Mouse (Mus musculus) G1E (cell line): Measurements from ENCODE around the gene Igfbp4. TPM values are rescaled to one million over a fixed set of nuclear protein-coding genes. Genes with fewer than 3 reads are reported as not detected.

Experiments
- ATAC-seq: 2 replicates; pipeline ENCODE4 v1.8.0; 2016; ENCODE audit warnings: mild to moderate bottlenecking; ENCODE audit not compliant: insufficient number of reproducible peaks, poor library complexity, low FRiP score, severe bottlenecking; ENCODE audit errors: extremely low read depth
- DNase-seq: peaks from one replicate; pipeline ENCODE4 v3.0.0; 2012; ENCODE audit warnings: low spot score
- H3K27me3 ChIP-seq: 2 replicates; pipeline ENCODE4 v1.6.1; 2012; ENCODE audit warnings: mild to moderate bottlenecking, low read length, inconsistent platforms; ENCODE audit not compliant: insufficient read depth
- H3K36me3 ChIP-seq: replicated peaks from 2 replicates; pipeline ENCODE3; 2012; ENCODE audit warnings: mild to moderate bottlenecking, inconsistent platforms
- H3K4me1 ChIP-seq: 2 replicates; pipeline ENCODE4 v1.6.1; 2012; ENCODE audit warnings: low read depth, low read length, inconsistent platforms, mixed read lengths; ENCODE audit not compliant: insufficient read depth
- H3K4me3 ChIP-seq: 2 replicates; pipeline ENCODE4 v1.5.1; 2012; ENCODE audit warnings: low read depth, mild to moderate bottlenecking, inconsistent platforms, low read length, moderate library complexity, mixed read lengths
- H3K9me3 ChIP-seq: replicated peaks from 2 replicates; pipeline ENCODE4 v1.6.1; 2012; ENCODE audit warnings: inconsistent platforms
- CTCF ChIP-seq: IDR thresholded peaks from 2 replicates; pipeline ENCODE4 v1.5.1; 2012; ENCODE audit warnings: low read depth, low read length, inconsistent platforms, mixed read lengths
- GATA1 ChIP-seq: IDR thresholded peaks from 2 replicates; pipeline ENCODE4 v1.6.1; 2012; ENCODE audit warnings: borderline replicate concordance, low read length, inconsistent platforms, mixed read lengths
- GATA2 ChIP-seq: IDR thresholded peaks from 2 replicates; pipeline ENCODE4 v1.6.1; 2012; ENCODE audit warnings: low read depth, low read length, inconsistent platforms, borderline replicate concordance
- POLR2AphosphoS5 ChIP-seq: IDR thresholded peaks from 2 replicates; pipeline ENCODE4 v1.6.1; 2012; ENCODE audit warnings: low read depth, low read length, inconsistent platforms; ENCODE audit not compliant: insufficient replicate concordance
- TAL1 ChIP-seq: conservative IDR thresholded peaks from 2 replicates; pipeline ENCODE4 v1.6.1; 2012; ENCODE audit warnings: low read depth, low read length, inconsistent platforms, mixed read lengths
- polyA plus RNA-seq: library from polyadenylated mRNA; stranded (reverse); fragments of >175 nt; gene quantifications from 2 replicates; pipeline ENCODE4 v1.2.3, GENCODE M21; 2012
- total RNA-seq, 2 experiments: library from RNA; stranded (forward) in 1 of 2; stranded (reverse) in 1 of 2; fragments of 200-1000 nt in 1 of 2; fragments of >200 nt in 1 of 2; fragmentation: Nextera tagmentation in 1 of 2; gene quantifications; 2 replicates each; pipeline ENCODE4 v1.2.3; 2014 to 2017

The Igfbp4 gene
- total RNA-seq (2014; fragmentation: Nextera tagmentation) (not detected in 2 replicates), total RNA-seq (2017) (0.98 and 1.3 TPM in 2 replicates), polyA plus RNA-seq (2.2 and 3.6 TPM in 2 replicates)

DNA sequence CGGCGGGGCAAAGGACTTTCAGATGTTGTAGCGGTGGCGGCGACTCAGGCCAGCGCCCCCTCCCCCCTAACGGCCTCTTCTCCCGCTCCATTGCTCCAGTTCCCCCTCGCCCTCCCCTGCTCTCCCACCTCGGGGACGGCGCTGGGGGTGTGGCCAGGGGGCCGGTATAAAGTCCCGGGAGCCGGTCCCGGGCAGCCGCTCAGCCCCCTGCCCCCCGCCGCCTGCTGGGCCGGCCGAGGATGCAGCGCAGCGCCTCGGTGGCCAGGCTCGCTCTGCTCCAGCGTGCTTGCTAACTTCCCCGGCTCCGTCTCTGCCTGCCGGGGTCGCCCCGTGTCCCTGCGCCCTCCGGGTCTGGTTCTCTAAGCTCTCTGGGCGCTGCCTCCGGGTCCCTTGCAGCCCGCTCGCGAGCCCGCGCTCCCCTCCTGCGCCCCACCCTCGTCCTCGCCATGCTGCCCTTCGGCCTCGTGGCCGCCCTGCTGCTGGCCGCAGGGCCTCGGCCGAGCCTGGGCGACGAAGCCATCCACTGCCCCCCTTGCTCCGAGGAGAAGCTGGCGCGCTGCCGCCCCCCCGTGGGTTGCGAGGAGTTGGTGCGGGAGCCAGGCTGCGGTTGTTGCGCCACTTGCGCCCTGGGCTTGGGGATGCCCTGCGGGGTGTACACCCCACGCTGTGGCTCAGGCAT, at the start of gene Igfbp4:
Gene Igfbp4, plus strand, starts transcription at position 194 of the 679 bp plus-strand sequence.
- TF ChIP-seq TAL1 (no peak), CTCF (no peak), GATA2 (no peak), GATA1 (no peak), POLR2AphosphoS5 (no peak)
- Histone ChIP-seq H3K4me1 (peaks cover 33% of the 10 kb centered on the region), H3K36me3 (no peaks in the 10 kb centered on the region), H3K4me3 (peak within 1 kb of the TSS; percentile 47), H3K27me3 (peaks cover 78% of the 10 kb centered on the region), H3K9me3 (no peaks in the 10 kb centered on the region; the same call in 1 of the 2 replicates)
- DNase-seq (no peak), ATAC-seq (no peak)

GRCm38 (mm10) chr11:98995987-98996386, 45.1 kb upstream of the Igfbp4 start:
- TF ChIP-seq POLR2AphosphoS5 (no peak), GATA2 (no peak), GATA1 (no peak), TAL1 (no peak), CTCF (no peak)
- H3K27me3 ChIP-seq, result no peaks in the 10 kb centered on the region
- ATAC-seq (no peak), DNase-seq (no peak)
- no peak overlapping the region for H3K4me3 ChIP-seq
- peaks cover 4% of the 10 kb centered on the region; the same call in 1 of the 2 replicates for H3K4me1 ChIP-seq
- H3K9me3 ChIP-seq, result no peaks in the 10 kb centered on the region
- peaks cover 97% of the 10 kb centered on the region for H3K36me3 ChIP-seq

DNA sequence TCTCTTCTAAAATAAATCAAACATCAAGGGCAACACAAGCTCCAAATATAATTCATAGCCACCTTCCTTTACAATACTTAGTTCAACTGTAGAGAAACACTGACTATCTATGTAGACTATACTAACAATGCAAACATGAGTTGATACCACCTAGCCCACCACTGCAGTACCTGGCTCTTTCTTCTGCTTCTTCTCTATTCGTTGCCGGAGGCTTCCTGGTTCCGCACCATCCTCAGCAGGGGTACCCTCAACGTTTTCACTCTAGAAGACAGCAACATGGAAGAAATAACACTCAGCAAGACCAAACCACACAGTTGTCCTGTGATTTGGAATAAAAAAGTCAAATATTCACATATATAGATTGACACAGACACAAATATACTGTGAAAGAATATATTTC, 43.4 kb upstream of the Igfbp4 start:
- TF ChIP-seq GATA2 (no peak), POLR2AphosphoS5 (no peak), CTCF (no peak), GATA1 (no peak), TAL1 (no peak)
- DNase-seq (no peak), ATAC-seq (no peak)
- Histone ChIP-seq H3K36me3 (peaks cover 99% of the 10 kb centered on the region), H3K4me1 (peaks cover 5% of the 10 kb centered on the region; the same call in 1 of the 2 replicates), H3K27me3 (no peaks in the 10 kb centered on the region), H3K4me3 (no peak overlapping the region), H3K9me3 (no peaks in the 10 kb centered on the region)

- TF ChIP-seq POLR2AphosphoS5, result no peak
- TF ChIP-seq GATA1, result no peak
- no peak for TF ChIP-seq CTCF
- TF ChIP-seq TAL1, result no peak
- TF ChIP-seq GATA2, result no peak
- no peak for DNase-seq
- no peak overlapping the region for H3K4me3 ChIP-seq
- H3K9me3 ChIP-seq, result no peaks in the 10 kb centered on the region
- no peaks in the 10 kb centered on the region for H3K27me3 ChIP-seq
- H3K36me3 ChIP-seq, result peaks cover 99% of the 10 kb centered on the region
- no peak for ATAC-seq
- H3K4me1 ChIP-seq, result peaks cover 2% of the 10 kb centered on the region; the same call in 1 of the 2 replicates
These were observed 42.3 kb upstream of the Igfbp4 start for GRCm38 (mm10) chr11:98998776-98999175.

DNA sequence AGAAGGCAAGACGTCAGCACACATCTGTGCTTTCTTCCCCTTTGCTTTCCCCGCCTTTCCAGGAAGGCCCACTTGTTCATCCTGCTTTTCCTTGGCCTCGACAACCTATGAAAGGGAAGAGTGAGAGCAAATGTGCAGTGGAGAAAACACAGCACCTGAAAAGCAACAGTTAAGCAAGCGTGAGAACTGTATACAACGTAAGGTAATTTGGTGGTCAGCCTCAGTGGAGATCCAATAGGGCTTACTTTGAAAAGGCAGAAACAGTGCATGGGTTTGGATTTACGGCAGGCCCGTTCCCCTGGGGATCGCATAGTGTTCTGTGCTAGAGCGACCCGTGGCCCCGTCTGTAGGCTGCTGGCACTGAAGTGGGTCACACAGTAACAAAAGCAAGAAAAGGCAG, 41.8 kb upstream of the Igfbp4 start:
- peaks cover 2% of the 10 kb centered on the region; the same call in 1 of the 2 replicates for H3K4me1 ChIP-seq
- no peak overlapping the region for H3K4me3 ChIP-seq
- H3K9me3 ChIP-seq, result no peaks in the 10 kb centered on the region
- DNase-seq (no peak), ATAC-seq (no peak)
- H3K36me3 ChIP-seq, result peaks cover 99% of the 10 kb centered on the region
- TF ChIP-seq POLR2AphosphoS5 (no peak), GATA2 (no peak), GATA1 (no peak), TAL1 (no peak), CTCF (no peak)
- no peaks in the 10 kb centered on the region for H3K27me3 ChIP-seq

GRCm38 (mm10) chr11:99006788-99007187, 34.3 kb upstream of the Igfbp4 start:
- Histone ChIP-seq H3K4me3 (no peak overlapping the region), H3K27me3 (no peaks in the 10 kb centered on the region), H3K9me3 (no peaks in the 10 kb centered on the region), H3K4me1 (peaks cover 13% of the 10 kb centered on the region), H3K36me3 (peaks cover 98% of the 10 kb centered on the region)
- ATAC-seq (no peak), DNase-seq (no peak)
- TF ChIP-seq CTCF, result no peak
- TF ChIP-seq GATA1, result no peak
- TF ChIP-seq GATA2, result no peak
- TF ChIP-seq TAL1, result no peak
- no peak for TF ChIP-seq POLR2AphosphoS5
